Comparison of ENCODE assay signal across 23 mouse cellular contexts in the genomic region with DNA sequence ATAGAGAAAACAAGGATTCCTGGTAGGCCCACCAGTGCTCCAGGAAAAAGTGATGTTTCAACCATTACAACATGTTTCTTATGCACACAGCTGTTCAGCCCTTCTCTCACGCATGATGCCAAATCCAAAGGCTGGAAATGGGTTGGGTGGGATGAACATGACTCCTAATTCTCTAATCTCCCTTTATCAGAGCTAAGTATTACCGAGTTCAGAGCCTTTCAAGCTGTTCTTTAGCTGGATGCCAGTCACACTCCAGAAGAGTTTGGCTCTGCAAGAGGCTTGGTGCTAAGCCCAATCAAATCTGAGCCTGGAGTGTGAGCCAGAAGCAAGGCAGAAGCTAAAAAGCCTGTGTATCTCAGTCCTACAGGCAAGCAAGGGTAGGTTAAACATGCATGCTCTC. TPM values are rescaled to one million over a fixed set of nuclear protein-coding genes. Genes with fewer than 3 reads are reported as not detected.
DNase-seq lines count a peak whose midpoint lies in the region; ATAC-seq and TF ChIP-seq lines count a peak whose summit lies in the region.
"Had no signal": no experiment of that assay in that cellular context is flagged by ENCODE, and none has a peak within 500 bp of the region (broad histone marks: within the 10 kb centered on the region; RNA-seq: fewer than 3 reads in every experiment).

No protein-coding gene starts in this region.

- no peak overlapping the region for H3K4me2 ChIP-seq in heart, postnatal 0 days (ENCODE audit: low read depth, low read length)
- H3K4me2 ChIP-seq: forebrain, embryonic 15.5 days; liver, embryonic 11.5 days; lung, embryonic 14.5 days; neural tube, embryonic 12.5 days; stomach, embryonic 15.5 days had no signal

- WGBS in heart, postnatal 0 days = 49% methylated on average over 2 of the region's 2 CpGs

- H3K9me3 ChIP-seq in heart, postnatal 0 days (replicated peaks; ENCODE audit: control insufficient read depth, low read length) = no peaks in the 10 kb centered on the region
- H3K9me3 ChIP-seq: forebrain, embryonic 15.5 days; hindbrain, embryonic 10.5 days; limb, embryonic 10.5 days; neural tube, embryonic 12.5 days; stomach, embryonic 15.5 days had no signal

- H3K27me3 ChIP-seq in heart, postnatal 0 days (ENCODE audit: control insufficient read depth, insufficient read depth, low read length) = no peaks in the 10 kb centered on the region
- H3K27me3 ChIP-seq: forebrain, embryonic 15.5 days; neural tube, embryonic 12.5 days; Patski; stomach, embryonic 15.5 days had no signal

- no peaks in the 10 kb centered on the region for H3K36me3 ChIP-seq in heart, postnatal 0 days (replicated peaks; ENCODE audit: control insufficient read depth, insufficient read depth, low read length)
- H3K36me3 ChIP-seq: forebrain, embryonic 15.5 days; hindbrain, embryonic 10.5 days; limb, embryonic 10.5 days; neural tube, embryonic 12.5 days; stomach, embryonic 15.5 days had no signal

- no peak overlapping the region for H3K27ac ChIP-seq in heart, postnatal 0 days (ENCODE audit: low read depth)
- H3K27ac ChIP-seq: forebrain, embryonic 15.5 days; hindbrain, embryonic 10.5 days; limb, embryonic 10.5 days; neural tube, embryonic 12.5 days; stomach, embryonic 15.5 days had no signal

- ATAC-seq in frontal cortex, adult (ENCODE audit: low TSS enrichment) = 0 out of 2 replicates have a peak, but pooled peaks have one; percentile 69
- peak; percentile 41; the same call in 1 of the 2 replicates for ATAC-seq in heart, postnatal 0 days (ENCODE audit: insufficient read depth, low read depth)
- ATAC-seq: activated CD4-positive, CD25-positive, alpha-beta regulatory T cell, adult 4 months; forebrain, embryonic 15.5 days; inflammation-experienced regulatory T-cells, adult 6 months; Patski had no signal

- DNase-seq in frontal cortex, postnatal 14 days (ENCODE audit: low spot score in 2 of 2) = no peak
- DNase-seq in layer of hippocampus, adult 9-11 months = peak; percentile 16
- DNase-seq in layer of hippocampus, adult 9-10 months (ENCODE audit: low spot score) = no peak
- DNase-seq in brain, adult 2 months (ENCODE audit: low read depth, low spot score) = peak; percentile 42
- peak; percentile 22 for DNase-seq in heart, postnatal 0 days (ENCODE audit: low spot score)
- DNase-seq in embryo, embryonic 10.5 days (ENCODE audit: low spot score) = no peak
- DNase-seq: adrenal gland, postnatal 14 days; cerebellum, adult 9-11 months; kidney, adult 9 months; lung, embryonic 14.5 days; right cerebral cortex, postnatal 14 days; thymus, adult 2 months had no signal

- no peak overlapping the region for H3K4me3 ChIP-seq in heart, postnatal 0 days (ENCODE audit: low read depth, low read length)
- H3K4me3 ChIP-seq: forebrain, embryonic 15.5 days; hindbrain, embryonic 10.5 days; limb, embryonic 10.5 days; neural tube, embryonic 12.5 days; stomach, embryonic 15.5 days had no signal

- no peak for TF ChIP-seq CTCF in heart, postnatal 0 days (IDR thresholded peaks at IDR 0.05; ENCODE audit: low read depth)

- H3K4me1 ChIP-seq in heart, postnatal 0 days (ENCODE audit: control insufficient read depth, insufficient read depth) = no peaks in the 10 kb centered on the region
- H3K4me1 ChIP-seq: forebrain, embryonic 15.5 days; limb, embryonic 10.5 days; neural tube, embryonic 12.5 days; stomach, embryonic 15.5 days had no signal

- no peak overlapping the region for H3K9ac ChIP-seq in heart, postnatal 0 days (replicated peaks; ENCODE audit: low read depth, low read length)
- H3K9ac ChIP-seq: forebrain, embryonic 15.5 days; lung, embryonic 14.5 days; neural tube, embryonic 12.5 days; stomach, embryonic 15.5 days had no signal

- no peak for TF ChIP-seq EP300 in heart, postnatal 0 days (IDR thresholded peaks at IDR 0.05; ENCODE audit: low read depth)

RNA-seq across cellular contexts. Expression of a gene that starts 40.9 kb away (rescaled TPM):
- 29.5 and 31.2 TPM in 2 replicates for total RNA-seq in heart, postnatal 0 days (2014; rRNA removed; ENCODE audit: low replicate concordance)
- 15.9 and 16.5 TPM in 2 replicates for polyA plus RNA-seq in heart, postnatal 0 days (2015; fragmentation: Nextera tagmentation; extraction: Ambion mirVana)
- total RNA-seq: megakaryocyte-erythroid progenitor cell, adult 5-6 weeks had no signal

Comparison
In these comparisons a context has a peak if more than half of its experiments do, and no peak if none do; other contexts are left out.
1. DNase-seq: peak in layer of hippocampus, adult 9-11 months (single experiment), brain, adult 2 months (single experiment) and heart, postnatal 0 days (single experiment); none in frontal cortex, postnatal 14 days (0 of 2), layer of hippocampus, adult 9-10 months (single experiment) and embryo, embryonic 10.5 days (single experiment).